Mouse (Mus musculus) limb, embryonic 13.5 days (tissue): ENCODE measurements around the gene Cep89. TPM values are rescaled to one million over a fixed set of nuclear protein-coding genes. Genes with fewer than 3 reads are reported as not detected.
A peak's percentile ranks its signal among the peaks of the same experiment; 100 is the strongest.

Source experiments
- ATAC-seq: fragments of 200-750 bp; cut with Nextera tagmentation; 2 replicates; pipeline ENCODE4 v1.8.0; 2017; ENCODE audit warnings: low read depth, moderate number of reproducible peaks, moderate TSS enrichment; ENCODE audit not compliant: low FRiP score
- H3K27ac ChIP-seq: fragments of 300-500 bp; sonication (generic); 2 replicates; pipeline ENCODE4 v1.5.1; 2015; ENCODE audit warnings: inconsistent platforms, mild to moderate bottlenecking, moderate library complexity
- H3K27me3 ChIP-seq: fragments of 300-500 bp; sonication (generic); 2 replicates; pipeline ENCODE4 v1.6.1; 2015; ENCODE audit warnings: mild to moderate bottlenecking, inconsistent platforms
- H3K36me3 ChIP-seq: fragments of 300-500 bp; sonication (generic); 2 replicates; pipeline ENCODE4 v1.6.1; 2015; ENCODE audit warnings: inconsistent platforms, mild to moderate bottlenecking, moderate library complexity
- H3K4me1 ChIP-seq: fragments of 300-500 bp; sonication (generic); 2 replicates; pipeline ENCODE4 v1.6.1; 2015; ENCODE audit warnings: inconsistent platforms
- H3K4me2 ChIP-seq: fragments of 300-500 bp; sonication (generic); replicated peaks from 2 replicates; pipeline ENCODE4 v1.6.1; 2015; ENCODE audit warnings: inconsistent platforms, mild to moderate bottlenecking, moderate library complexity
- H3K4me3 ChIP-seq: fragments of 300-500 bp; sonication (generic); 2 replicates; pipeline ENCODE4 v1.5.1; 2015; ENCODE audit warnings: moderate library complexity, mild to moderate bottlenecking, inconsistent platforms
- H3K9ac ChIP-seq: fragments of 300-500 bp; sonication (generic); 2 replicates; pipeline ENCODE4 v1.6.1; 2015; ENCODE audit warnings: mild to moderate bottlenecking, inconsistent platforms
- H3K9me3 ChIP-seq: fragments of 300-500 bp; sonication (generic); 2 replicates; pipeline ENCODE4 v1.6.1; 2016; ENCODE audit warnings: inconsistent platforms
- WGBS: fragments of 180-500 bp; shearing (Covaris S2); methylation state at CpG from one replicate; pipeline ENCODE4 v1.1.7; 2015; 5-methylcytosine and 5-hydroxymethylcytosine counted together
- polyA plus RNA-seq: library from polyadenylated mRNA; unstranded; fragments of >200 nt; fragmentation: Nextera tagmentation; extraction: Ambion mirVana; gene quantifications from 2 replicates; pipeline ENCODE4 v1.2.1, GENCODE M21; 2015

Cep89 gene
- 47.1 and 47.4 TPM in 2 replicates for polyA plus RNA-seq

DNA sequence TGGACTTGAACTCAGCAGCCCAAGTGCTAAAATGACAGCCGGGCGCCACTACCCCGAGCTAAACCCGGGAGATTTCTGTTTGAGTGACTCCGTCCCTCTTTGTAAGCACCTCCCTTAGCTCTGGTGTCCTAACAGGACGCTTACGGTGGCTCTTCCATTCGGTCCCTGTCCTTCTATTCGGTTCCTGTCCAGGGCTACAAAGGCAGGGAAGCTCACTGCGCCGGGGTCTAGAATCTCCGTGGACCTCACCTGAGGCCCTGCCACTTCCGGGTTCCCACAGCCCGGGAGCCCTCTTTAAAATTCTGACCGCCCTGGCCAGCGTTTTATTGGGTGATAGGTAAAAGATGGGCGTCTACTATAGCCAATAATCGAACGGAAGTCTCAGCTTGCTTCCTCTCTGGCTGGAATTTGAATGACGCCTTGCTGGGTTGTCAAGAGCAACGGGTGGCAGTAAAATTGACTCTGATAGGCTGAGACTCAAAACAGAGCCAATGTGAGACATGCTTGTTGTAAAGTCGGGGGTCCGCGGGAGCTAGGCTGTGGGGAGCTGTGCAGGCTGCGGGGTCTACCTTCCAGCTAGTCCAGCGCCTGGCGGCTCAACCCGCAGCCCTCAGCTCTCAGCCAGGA lies at the start of gene Cep89, which contains the start of gene Faap24:
Gene Cep89 (plus strand): TSS at position 494 of the 627 bp plus-strand sequence.
Gene Faap24 (minus strand): TSS at position 295 of the 627 bp plus-strand sequence.
- peaks cover 42% of the 10 kb centered on the region for H3K36me3 ChIP-seq

DNA sequence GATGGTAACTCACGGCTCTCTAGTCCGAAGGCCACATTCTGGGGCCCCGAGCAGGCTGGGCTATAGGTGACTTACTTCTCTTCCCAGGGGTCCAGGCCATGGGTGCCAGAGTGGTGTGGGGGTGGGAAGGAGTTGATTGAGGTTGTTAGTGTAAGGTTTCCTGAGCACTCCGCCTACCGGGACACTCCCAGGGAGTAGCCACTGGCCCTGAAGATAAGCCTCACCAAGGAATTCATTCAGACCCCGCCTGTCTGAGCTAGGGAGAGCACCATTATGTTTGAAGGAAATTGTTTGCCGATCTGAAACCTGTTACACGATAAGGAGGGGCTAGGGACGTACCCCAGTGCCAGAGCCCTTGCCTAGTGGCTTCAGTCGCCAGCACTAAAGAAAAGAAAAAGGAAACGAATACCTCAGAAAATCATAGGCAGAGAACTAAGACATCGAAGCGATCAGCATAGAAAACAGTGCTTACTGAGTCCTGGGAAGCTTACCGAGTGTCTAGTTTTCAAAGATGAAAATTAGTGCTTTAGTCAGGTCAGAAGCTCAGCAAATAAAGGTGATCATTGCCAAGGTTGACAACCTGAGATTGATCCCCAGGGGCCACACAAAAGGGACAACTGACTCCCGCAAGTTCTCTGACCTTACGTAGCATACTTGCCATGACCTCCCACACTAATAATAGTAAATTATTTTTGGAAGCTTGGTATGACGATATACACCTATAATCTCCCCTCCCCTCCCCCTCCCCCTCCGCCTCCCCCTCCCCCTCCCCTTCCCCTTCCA lies 48.7 kb upstream of the Cep89 start:
- ATAC-seq = no peak
- H3K9ac ChIP-seq = no peak overlapping the region
- H3K36me3 ChIP-seq = no peaks in the 10 kb centered on the region
- no peaks in the 10 kb centered on the region for H3K27me3 ChIP-seq
- no peak overlapping the region for H3K4me3 ChIP-seq
- no peak overlapping the region for H3K4me2 ChIP-seq
- WGBS = 70% methylated on average over 17 of the region's 18 CpGs
- no peaks in the 10 kb centered on the region for H3K9me3 ChIP-seq
- no peak overlapping the region for H3K27ac ChIP-seq
- H3K4me1 ChIP-seq = no peaks in the 10 kb centered on the region

More for the DNA sequence above, at the start of gene Cep89, which contains the start of gene Faap24:
- no peaks in the 10 kb centered on the region for H3K27me3 ChIP-seq
- H3K4me2 ChIP-seq = peak within 1 kb of the TSS; percentile 93
- peak within 1 kb of the TSS; percentile 72 for H3K4me3 ChIP-seq
- H3K9me3 ChIP-seq = no peaks in the 10 kb centered on the region
- WGBS = under 1% methylated on average over 28 of the region's 28 CpGs
- H3K4me1 ChIP-seq = peaks cover 19% of the 10 kb centered on the region
- no peak within 1 kb of the TSS; the same call in 1 of the 2 replicates for H3K27ac ChIP-seq
- H3K9ac ChIP-seq = peak within 1 kb of the TSS; percentile 77
- ATAC-seq = peak; percentile 99

DNA sequence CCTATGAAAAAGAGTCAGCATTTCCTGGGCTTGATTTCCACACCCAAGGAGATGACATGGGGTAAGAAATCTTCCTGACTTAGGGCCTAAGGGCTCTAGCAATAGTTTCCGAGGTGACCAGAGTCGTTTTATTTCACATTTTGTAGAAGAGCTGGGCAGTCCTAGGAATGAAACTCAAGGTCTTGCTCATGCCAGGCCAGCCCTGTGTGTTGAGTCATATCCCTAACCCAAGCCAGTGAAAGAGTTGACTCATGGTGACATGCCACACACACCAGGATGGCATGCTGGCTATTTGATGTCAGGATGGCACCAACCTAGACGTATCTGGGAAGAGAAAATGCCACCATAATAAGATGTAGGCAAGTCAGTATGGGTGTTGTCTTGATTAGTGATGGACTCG lies 47.8 kb upstream of the Cep89 start:
- H3K36me3 ChIP-seq = no peaks in the 10 kb centered on the region
- no peak overlapping the region for H3K4me3 ChIP-seq
- no peak overlapping the region for H3K9ac ChIP-seq
- no peak for ATAC-seq
- WGBS = 84% methylated on average over 4 of the region's 4 CpGs
- H3K27me3 ChIP-seq = no peaks in the 10 kb centered on the region
- no peak overlapping the region for H3K4me2 ChIP-seq
- H3K27ac ChIP-seq = no peak overlapping the region
- no peaks in the 10 kb centered on the region for H3K4me1 ChIP-seq
- no peaks in the 10 kb centered on the region for H3K9me3 ChIP-seq

DNA sequence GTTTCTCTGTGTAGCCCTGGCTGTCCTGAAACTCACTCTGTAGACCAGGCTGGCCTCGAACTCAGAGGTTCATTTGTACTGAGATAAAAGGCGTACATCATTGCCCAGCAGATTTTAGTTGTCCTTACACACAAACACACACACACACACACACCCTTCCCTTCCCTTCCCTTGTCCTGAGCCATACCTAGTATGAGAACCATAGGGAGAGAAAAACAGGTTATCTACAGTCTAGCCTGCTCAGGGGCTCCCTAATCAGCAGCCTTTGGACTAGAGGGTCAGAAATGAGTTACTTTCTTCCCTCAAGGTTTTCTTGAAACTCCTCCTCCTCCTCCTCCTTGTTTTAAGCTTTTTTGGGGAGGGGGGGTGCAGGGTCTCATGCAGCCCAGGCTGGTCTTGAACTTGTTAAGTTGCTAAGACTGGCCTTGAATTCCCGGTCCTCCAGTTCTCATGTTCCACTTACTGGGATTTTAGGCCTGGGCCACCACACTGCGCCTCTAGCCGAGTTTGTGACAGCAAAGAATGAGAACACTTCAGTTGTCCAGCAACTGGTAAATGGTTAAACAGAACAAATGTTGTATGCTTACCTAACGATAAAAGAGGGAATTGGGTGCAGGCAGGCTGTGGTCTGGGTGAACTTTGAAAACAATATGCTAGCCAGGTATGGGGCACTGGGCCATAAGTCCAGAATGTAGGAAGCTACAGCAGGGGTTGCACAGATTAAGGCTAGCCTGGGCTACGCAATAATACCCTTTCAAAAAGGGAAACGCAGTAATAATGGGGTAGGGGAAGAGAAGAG lies 46.8 kb upstream of the Cep89 start:
- 88% methylated on average over 8 of the region's 8 CpGs for WGBS
- Histone ChIP-seq H3K27me3 (no peaks in the 10 kb centered on the region), H3K36me3 (no peaks in the 10 kb centered on the region), H3K4me1 (no peaks in the 10 kb centered on the region), H3K9ac (no peak overlapping the region), H3K27ac (no peak overlapping the region), H3K4me3 (no peak overlapping the region), H3K9me3 (no peaks in the 10 kb centered on the region), H3K4me2 (no peak overlapping the region)
- ATAC-seq = no peak

DNA sequence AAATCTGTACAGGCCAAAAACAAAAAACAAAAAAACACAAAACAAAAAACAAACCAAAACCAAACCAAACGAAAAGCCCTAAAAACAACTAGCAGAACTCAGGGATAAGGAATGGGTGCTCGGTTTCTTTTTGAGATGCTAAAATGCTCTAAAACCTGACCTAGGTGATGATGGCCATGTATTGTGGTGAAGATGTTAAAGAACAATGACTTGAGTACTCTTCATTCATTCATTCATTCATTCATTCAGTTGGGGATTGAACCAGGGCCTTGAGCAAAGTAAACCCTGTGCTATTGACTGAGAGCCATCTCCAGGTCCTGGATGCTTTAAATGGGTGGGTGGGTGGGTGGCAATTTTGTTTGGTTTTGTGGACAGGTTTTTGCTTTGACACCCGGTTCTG lies 45.7 kb upstream of the Cep89 start:
- H3K4me3 ChIP-seq = no peak overlapping the region
- H3K27ac ChIP-seq = no peak overlapping the region
- no peaks in the 10 kb centered on the region for H3K36me3 ChIP-seq
- no peaks in the 10 kb centered on the region for H3K27me3 ChIP-seq
- peaks cover 4% of the 10 kb centered on the region; the same call in 1 of the 2 replicates for H3K4me1 ChIP-seq
- H3K4me2 ChIP-seq = no peak overlapping the region
- no peak overlapping the region for H3K9ac ChIP-seq
- 87% methylated on average over 3 of the region's 3 CpGs for WGBS
- no peak for ATAC-seq
- H3K9me3 ChIP-seq = no peaks in the 10 kb centered on the region

DNA sequence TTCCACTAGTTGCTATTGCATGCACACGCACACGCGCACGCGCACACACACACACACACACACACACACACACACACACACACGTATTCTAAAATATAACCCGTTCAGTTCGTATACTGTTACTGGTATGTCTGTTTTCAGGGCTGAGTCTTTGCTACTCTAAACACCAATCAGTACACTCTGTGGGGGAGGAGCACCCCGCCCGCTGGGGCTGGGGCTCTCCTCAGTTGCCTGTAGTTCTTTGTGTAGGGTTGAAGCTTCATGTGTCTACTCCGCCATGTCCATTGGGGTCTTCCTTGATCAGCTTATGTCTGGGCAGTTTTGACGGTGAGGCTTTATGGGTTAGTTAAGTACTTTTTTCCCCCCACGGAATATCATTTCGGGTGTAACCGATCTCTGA lies 43.5 kb upstream of the Cep89 start:
- Histone ChIP-seq H3K27me3 (no peaks in the 10 kb centered on the region), H3K4me1 (peaks cover 4% of the 10 kb centered on the region; the same call in 1 of the 2 replicates), H3K27ac (no peak overlapping the region), H3K9ac (no peak overlapping the region), H3K36me3 (no peaks in the 10 kb centered on the region), H3K4me3 (no peak overlapping the region), H3K9me3 (no peaks in the 10 kb centered on the region), H3K4me2 (no peak overlapping the region)
- 92% methylated on average over 15 of the region's 15 CpGs for WGBS
- no peak for ATAC-seq

DNA sequence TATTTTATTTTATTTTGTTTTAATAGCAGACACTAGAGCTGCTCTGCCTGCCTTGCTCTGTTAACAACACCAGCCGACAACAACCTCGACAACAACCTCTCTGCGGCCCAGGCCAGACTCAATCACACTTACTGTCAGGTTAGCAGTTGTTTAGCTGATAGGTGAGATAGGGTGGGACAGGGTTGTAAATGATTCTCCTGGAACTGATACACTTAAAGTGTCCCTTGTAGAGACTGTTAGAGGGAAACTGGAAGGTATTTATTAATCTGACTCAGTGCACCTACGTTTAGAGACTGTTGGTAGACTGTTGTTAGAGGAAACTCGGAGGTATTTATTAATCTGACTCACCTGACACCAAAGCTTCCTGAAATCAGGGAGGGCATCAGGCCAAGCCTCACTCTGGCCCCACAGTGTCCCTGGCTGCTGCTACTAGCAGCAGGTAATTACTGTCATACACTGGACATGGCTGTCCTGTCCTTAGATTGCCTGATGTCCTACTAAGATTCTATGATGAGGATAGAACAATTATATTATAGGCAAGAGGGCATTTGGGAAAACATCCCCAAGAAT lies 41.4 kb upstream of the Cep89 start:
- no peak overlapping the region for H3K9ac ChIP-seq
- H3K4me3 ChIP-seq = no peak overlapping the region
- H3K27me3 ChIP-seq = no peaks in the 10 kb centered on the region
- H3K4me1 ChIP-seq = peaks cover 4% of the 10 kb centered on the region; the same call in 1 of the 2 replicates
- no peaks in the 10 kb centered on the region for H3K36me3 ChIP-seq
- 37% methylated on average over 5 of the region's 5 CpGs for WGBS
- no peak overlapping the region for H3K27ac ChIP-seq
- H3K9me3 ChIP-seq = no peaks in the 10 kb centered on the region
- H3K4me2 ChIP-seq = no peak overlapping the region
- no peak for ATAC-seq

DNA sequence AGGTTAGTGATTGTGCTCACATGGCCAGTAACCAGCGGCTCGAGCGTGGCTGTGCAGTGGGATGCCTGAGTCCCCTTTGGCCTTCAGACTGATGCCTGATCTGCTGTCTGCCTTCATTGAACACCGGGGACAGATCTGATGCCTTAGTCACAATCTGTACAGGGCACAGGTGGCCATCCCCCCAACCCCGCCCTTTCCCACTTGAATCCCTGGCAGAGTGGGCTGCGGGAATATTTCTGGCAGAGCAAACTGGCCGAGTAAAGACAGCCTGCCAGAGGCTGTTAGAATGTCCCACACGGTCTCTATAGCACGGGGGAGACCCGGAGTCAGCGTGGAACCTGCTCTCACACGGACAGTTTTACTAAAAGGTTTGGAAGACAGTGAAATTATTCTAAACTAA lies 39.2 kb upstream of the Cep89 start:
- H3K27ac ChIP-seq = no peak overlapping the region
- 87% methylated on average over 12 of the region's 12 CpGs for WGBS
- no peak for ATAC-seq

DNA sequence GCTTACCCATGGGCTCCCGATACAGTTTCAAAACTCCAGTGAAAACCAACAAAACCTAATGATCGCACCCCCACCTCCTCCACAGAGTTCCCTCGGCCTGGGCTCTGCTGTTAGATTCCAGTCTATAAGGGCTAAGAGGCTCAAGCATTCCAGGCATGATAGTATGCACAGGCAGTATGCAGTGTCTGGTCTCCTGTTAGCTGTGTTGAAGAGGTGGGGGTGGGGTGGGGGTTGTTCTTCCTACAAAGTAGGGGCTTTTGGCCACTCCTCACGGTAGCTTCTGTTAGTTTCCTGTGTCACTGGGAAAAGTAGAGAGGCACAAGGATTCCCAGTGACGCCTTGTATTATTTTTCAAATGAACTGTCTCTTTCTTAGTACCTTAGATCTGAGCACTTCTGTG lies 34.6 kb upstream of the Cep89 start:
- Histone ChIP-seq H3K4me1 (peaks cover 12% of the 10 kb centered on the region; the same call in 1 of the 2 replicates), H3K4me2 (no peak overlapping the region), H3K27me3 (no peaks in the 10 kb centered on the region), H3K27ac (no peak overlapping the region), H3K9me3 (no peaks in the 10 kb centered on the region), H3K4me3 (no peak overlapping the region), H3K9ac (no peak overlapping the region), H3K36me3 (no peaks in the 10 kb centered on the region)
- 66% methylated on average over 5 of the region's 5 CpGs for WGBS
- no peak for ATAC-seq

More for the DNA sequence above, 39.2 kb upstream of the Cep89 start:
- Histone ChIP-seq H3K4me2 (no peak overlapping the region), H3K9ac (no peak overlapping the region), H3K4me3 (no peak overlapping the region), H3K27me3 (no peaks in the 10 kb centered on the region), H3K36me3 (no peaks in the 10 kb centered on the region), H3K9me3 (no peaks in the 10 kb centered on the region), H3K4me1 (peaks cover 8% of the 10 kb centered on the region; the same call in 1 of the 2 replicates)

DNA sequence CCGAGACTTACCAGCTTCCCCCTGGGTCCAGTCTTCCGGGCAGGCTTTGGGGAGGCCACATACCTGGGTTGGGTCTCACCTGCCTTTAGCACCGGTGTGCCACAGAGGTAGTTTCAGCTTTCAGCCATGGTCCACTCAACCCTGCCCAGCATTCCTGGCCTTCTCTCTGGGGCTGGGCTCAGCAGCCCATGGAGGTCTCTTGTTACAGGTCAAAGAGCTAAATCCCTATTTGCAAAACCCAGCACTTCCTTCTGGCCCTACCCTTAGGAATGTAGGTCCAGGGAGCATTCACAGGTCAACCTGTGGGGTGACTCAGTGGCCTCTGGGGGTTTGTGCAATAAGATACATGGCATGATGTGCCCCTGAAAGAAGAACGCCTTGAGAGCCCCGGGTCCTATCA lies 34.0 kb upstream of the Cep89 start:
- Histone ChIP-seq H3K27ac (no peak overlapping the region), H3K27me3 (no peaks in the 10 kb centered on the region), H3K4me1 (peaks cover 12% of the 10 kb centered on the region; the same call in 1 of the 2 replicates), H3K9ac (no peak overlapping the region), H3K36me3 (no peaks in the 10 kb centered on the region), H3K4me3 (no peak overlapping the region), H3K9me3 (no peaks in the 10 kb centered on the region), H3K4me2 (no peak overlapping the region)
- WGBS = 70% methylated on average over 5 of the region's 5 CpGs
- no peak for ATAC-seq

DNA sequence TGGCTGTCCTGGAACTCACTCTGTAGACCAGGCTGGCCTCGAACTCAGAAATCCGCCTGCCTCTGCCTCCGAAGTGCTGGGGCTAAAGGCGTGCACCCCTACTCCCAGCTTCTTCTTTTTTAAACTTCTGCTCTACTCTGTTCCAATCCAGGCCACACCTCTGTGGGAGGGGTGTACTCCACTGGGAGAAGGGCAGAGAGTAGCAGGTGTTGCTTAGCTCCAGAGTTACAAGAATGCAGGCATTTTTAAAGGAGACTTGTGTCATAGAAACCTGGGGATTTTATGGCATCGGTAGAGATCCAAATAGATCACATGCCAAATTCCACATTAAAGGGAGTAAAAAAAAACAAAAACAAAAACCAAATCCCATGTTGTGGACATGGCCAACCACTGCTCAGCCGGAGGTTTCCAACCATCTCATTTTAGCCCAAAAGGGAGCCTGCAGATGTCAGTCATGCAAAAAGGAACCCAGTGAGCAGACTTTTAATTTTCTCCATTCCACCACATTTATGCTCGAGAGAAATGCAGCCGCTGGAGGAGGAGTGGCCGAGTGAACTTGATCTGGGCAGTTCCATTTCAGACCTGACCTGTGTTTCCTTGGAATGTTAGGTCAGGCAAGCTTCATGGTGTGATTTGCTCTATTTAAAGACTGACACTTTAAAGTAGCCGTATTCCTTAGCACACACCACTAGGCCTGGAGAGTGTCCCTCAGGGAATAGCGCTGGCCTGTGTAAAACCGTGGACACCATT lies 31.5 kb upstream of the Cep89 start:
- Histone ChIP-seq H3K27ac (peak overlapping the region; percentile 29; the same call in 1 of the 2 replicates), H3K9me3 (0 out of 2 replicates have a peak, but pooled peaks cover 6% of the 10 kb centered on the region), H3K36me3 (no peaks in the 10 kb centered on the region), H3K27me3 (no peaks in the 10 kb centered on the region), H3K4me2 (no peak overlapping the region), H3K9ac (no peak overlapping the region), H3K4me3 (no peak overlapping the region), H3K4me1 (peaks cover 12% of the 10 kb centered on the region; the same call in 1 of the 2 replicates)
- WGBS = 56% methylated on average over 12 of the region's 12 CpGs
- ATAC-seq = peak; percentile 54; the same call in 1 of the 2 replicates
